Mouse (Mus musculus): ENCODE measurements around the gene Depdc1b.
A peak's percentile ranks its signal among the peaks of the same experiment; 100 is the strongest.

Depdc1b gene

GRCm38 (mm10) chr13:108354804-108355552, 38.8 kb downstream of the Depdc1b start:
- DNase-seq (ENCODE audit: low read depth, low spot score): no peak

DNA sequence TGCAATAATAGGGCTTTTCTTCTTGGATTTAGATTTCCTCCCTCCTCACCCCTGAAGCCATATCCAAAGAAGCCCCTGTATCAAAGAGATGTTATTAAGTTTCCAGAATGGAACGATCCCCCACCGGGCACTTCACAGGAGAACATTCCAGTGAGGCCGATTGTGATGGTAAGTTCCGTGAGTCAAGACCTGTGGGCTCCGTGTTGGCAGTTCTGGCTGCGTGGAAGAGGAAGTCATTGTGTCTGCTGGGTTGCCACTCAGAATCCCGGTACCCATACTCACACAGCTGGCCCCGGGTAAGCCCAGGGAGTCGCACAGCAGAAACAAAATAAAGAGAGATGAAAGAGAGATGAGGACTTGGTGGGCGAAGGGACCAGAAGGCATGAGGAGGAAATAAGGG, 41.2 kb downstream of the Depdc1b start:
- no peak for DNase-seq (ENCODE audit: low read depth, low spot score)

- no peak for DNase-seq (ENCODE audit: low read depth, low spot score)
Observed at GRCm38 (mm10) chr13:108358228-108358627, 42.1 kb downstream of the Depdc1b start.

DNA sequence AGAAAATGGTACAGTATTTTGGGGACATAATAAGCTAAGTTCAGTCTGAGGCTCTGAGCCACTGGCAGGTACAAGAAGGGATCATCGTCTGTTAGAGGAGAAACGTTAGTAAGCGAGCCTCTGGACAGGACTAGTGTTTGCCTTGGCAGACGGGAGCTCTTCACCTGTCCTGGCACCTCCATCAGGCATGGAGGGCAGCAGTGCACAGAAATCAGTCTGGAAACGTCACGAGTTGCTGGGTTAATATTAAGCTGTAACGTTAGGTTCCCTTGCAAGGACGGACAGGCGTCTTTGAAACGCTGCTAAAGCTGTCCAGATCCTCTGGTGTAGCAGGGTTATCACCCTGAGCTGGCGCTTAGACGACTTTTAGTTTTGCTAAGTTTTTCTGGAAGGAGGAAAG, 51.4 kb downstream of the Depdc1b start:
- no peak for DNase-seq (ENCODE audit: low read depth, low spot score)

- DNase-seq (ENCODE audit: low read depth, low spot score): no peak
Observed at GRCm38 (mm10) chr13:108370241-108370941, 54.3 kb downstream of the Depdc1b start.

DNA sequence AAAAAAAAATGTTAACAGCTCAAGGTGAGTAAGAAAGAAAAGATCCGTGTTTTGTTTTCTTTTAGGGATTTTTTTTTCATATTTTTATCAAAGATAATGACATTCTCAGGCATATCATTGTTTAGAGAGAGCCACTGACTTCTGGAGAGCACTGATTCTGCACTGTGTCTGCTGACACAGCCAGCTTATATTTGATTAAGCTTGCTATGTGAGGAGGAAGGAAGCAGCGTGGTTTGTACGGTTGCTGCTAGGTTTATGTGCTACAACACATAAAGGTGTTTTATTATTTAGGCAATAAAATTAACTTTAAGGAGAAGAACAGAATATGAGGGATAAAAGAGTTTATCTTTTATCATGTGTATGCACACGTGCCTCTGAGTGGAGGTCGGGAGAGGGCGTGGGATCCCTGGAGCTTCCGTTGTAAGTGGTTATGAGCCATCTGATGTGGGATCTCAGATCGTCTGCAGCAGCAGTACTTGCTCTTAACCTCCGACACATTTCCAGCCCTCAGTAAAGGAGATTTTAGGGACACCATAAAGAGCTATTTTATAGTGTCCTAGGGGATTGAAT, 55.3 kb downstream of the Depdc1b start:
- DNase-seq (ENCODE audit: low read depth, low spot score): no peak

DNA sequence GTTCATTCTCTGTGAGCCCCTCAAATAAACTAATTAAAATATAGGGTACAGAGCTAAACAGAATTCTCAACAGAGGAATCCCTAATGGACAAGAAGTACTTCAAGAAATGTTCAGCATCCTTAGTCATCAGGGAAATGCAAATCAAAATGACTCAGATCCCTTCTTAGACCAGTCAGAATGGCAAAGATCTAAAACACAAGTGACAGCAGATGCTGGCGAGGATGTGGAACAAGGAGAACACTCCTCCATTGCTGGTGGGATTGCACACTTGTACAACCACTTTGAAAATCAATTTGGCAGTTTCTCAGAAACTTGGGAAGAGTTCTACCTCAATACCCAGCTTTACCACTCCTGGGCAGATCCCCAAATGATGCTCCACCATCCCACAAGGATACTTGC, 57.1 kb downstream of the Depdc1b start:
- DNase-seq (ENCODE audit: low read depth, low spot score): peak; percentile 15

DNA sequence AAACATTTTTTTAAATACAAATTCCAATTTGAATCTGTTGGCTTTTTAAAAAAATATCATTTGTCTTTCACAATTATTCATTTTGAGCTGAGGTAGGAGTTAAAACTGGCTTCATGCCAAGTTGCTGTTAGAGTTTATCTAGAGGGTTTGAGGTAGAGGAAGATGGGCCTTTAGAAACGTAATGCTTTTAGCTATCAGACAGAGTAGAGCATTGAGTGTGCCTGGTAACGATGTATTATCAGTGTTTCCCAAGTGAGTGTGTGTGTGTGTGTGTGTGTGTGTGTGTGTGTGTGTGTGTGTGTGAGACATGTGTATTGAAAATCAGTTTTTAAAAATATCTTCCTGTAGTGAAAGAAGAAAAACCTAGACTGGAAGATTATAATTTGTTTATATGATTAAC, 60.5 kb downstream of the Depdc1b start:
- no peak for DNase-seq (ENCODE audit: low read depth, low spot score)

- DNase-seq (ENCODE audit: low read depth, low spot score): no peak
Observed at GRCm38 (mm10) chr13:108381161-108381560, 65.0 kb downstream of the Depdc1b start.

DNA sequence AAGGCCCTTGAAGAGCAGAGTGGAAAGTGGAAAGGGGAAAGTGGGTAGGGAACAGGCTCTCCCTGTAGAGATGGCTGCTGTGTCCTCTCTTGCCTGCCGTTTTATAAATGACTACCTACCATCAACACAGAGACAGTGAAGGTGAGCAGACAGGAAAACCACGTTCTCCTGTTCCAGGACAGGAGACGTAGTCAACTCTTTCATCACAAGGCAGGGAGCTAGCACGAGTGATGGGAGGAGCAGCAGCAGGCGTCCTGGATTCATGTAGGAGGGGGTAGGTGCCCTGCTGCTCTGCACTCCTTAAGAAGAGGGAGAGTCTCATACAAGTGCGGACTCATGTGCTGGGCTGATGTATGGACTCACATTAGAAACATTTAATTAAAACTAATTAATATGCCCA, 66.9 kb downstream of the Depdc1b start:
- no peak for DNase-seq (ENCODE audit: low read depth, low spot score)

DNA sequence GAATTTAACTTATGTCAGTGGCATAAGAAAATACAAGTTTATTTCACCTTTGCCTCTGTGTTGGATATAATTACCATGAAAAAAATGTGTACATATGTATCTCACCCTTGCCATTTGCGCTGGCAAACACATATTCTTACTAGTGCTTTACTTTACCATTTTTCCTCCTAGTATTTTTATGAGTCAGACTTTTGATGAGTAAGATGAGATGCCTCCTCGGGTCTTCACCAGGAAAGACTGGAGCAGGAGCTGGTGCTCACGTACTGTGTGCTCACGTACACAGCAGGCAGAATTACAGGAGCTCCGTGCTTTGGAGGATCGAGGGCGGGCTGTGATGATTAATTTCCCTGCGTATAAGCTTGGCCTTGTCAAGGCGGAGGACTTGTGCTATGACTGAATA, 69.9 kb downstream of the Depdc1b start:
- no peak for DNase-seq (ENCODE audit: low read depth, low spot score)

GRCm38 (mm10) chr13:108390565-108390964, 74.4 kb downstream of the Depdc1b start:
- DNase-seq (ENCODE audit: low read depth, low spot score): peak; percentile 11

GRCm38 (mm10) chr13:108403197-108403596, 87.1 kb downstream of the Depdc1b start:
- DNase-seq (ENCODE audit: low read depth, low spot score): no peak

- no peak for DNase-seq (ENCODE audit: low read depth, low spot score)
Observed at GRCm38 (mm10) chr13:108404372-108404771, 88.2 kb downstream of the Depdc1b start.

DNA sequence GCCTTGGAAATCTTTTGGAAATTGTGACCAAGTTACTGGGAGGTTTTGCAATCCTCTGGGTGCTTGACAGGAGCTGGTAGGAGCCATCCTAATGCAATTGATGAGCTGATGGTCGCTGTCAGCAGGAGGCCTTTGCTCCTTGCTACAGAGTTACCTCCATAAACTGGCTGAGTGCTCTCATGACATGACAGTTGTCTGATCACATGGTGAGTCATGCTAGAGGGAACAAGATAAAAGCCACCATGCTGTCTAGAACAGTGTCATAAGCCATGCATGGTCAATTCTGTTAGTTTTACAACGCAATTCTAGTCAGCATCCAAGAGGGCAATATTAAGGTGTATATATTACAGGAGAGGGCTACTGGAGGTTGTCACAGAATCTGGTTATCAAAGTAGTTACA, 99.3 kb downstream of the Depdc1b start:
- no peak for DNase-seq (ENCODE audit: low read depth, low spot score)

GRCm38 (mm10) chr13:108418741-108419507, 102.8 kb downstream of the Depdc1b start:
- DNase-seq (ENCODE audit: low read depth, low spot score): no peak

DNA sequence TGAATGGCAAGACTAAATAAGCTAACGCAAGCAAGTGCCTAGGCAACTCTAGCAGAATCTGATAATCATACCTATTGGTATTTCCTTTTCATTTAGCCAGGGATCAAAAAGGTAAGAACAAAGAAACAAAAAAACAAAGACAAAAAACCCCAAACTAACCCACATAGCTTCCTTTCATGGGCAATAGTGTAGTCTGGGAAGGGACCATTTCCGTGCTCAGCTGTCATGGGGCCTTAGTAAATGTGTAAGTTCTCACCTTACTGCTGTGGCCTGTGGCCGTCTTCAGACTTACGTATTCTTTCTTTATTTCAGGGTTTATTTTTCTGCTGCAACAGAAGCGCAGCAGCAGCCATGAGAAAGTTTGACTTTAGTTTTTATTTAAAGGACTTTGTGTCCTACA, 110.2 kb downstream of the Depdc1b start:
- DNase-seq (ENCODE audit: low read depth, low spot score): no peak

GRCm38 (mm10) chr13:108428809-108429208, 112.7 kb downstream of the Depdc1b start:
- DNase-seq (ENCODE audit: low read depth, low spot score): no peak

DNA sequence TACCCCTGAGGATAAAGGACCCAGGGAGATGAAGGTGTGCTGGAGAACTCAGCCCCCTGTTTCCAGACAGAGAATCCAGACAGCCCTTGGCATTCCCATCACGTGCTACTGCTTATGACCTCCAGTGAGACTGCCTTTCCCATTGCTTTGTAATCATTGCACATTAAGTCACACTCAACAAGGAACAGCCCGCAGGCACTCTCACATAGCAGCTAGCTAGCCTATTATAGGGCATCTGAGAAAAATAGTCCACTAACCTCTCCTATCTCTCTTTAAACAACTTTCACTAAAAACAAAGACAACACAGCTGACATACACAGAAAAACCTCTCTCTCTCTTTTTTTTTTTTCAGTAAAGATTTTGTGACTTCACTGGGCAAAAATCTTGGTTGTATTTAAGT, 113.5 kb downstream of the Depdc1b start:
- no peak for DNase-seq (ENCODE audit: low read depth, low spot score)

DNA sequence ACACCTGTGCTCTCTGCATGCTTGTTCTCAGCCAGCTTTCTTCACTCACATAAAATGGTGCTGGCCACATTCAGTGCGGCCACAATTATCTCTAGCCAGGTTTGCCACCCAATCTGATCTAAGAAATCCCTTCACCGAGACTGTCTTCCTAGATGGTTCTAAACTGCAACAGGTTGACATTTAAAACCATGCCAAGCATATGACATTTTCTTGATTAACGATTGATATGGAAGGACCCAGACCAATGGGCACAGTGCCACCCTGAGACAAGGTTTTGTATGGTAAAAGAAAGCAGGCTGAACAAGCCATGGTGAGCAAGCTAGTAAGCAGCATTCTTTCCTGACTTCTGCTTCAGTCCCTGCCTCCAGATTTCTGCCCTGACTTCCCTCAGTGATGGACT, 115.6 kb downstream of the Depdc1b start:
- DNase-seq (ENCODE audit: low read depth, low spot score): no peak

- no peak for DNase-seq (ENCODE audit: low read depth, low spot score)
Observed at GRCm38 (mm10) chr13:108435687-108436086, 119.6 kb downstream of the Depdc1b start.

DNA sequence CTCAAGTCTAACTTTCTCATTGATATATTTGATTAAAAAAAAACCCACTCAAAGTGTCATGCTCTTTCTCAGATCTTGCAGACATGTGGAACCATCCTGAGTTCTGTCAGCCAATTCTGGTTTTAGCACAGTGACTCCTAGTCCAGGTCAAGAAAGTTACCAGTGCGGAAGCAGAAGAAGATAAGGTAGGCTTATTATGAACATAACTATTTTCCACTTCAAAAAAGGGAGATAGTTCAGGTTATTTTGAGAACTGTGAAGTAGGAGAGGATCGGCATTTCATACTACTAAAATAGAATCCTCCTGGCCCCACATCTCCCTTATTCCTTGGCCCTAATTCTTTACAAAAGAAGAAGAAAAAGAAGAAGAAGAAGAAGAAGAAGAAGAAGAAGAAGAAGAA, 121.3 kb downstream of the Depdc1b start:
- no peak for DNase-seq (ENCODE audit: low read depth, low spot score)

Measured in telencephalon, adult 2 months (tissue).